Mouse (Mus musculus): Measurements from ENCODE around the gene Qrfp. TPM values are rescaled to one million over a fixed set of nuclear protein-coding genes. Genes with fewer than 3 reads are reported as not detected.

Gene Qrfp
- polyA plus RNA-seq, 1 experiment = 1.5 TPM

- Histone ChIP-seq H3K4me2 (ENCODE audit: low read depth) (no peak overlapping the region), H3K4me3 (no peak overlapping the region), H3ac (ENCODE audit: control insufficient read depth, insufficient read length) (no peak overlapping the region), H3K79me2 (ENCODE audit: control insufficient read depth, insufficient read depth) (no peaks in the 10 kb centered on the region), H3K27me3 (ENCODE audit: control insufficient read depth, insufficient read depth, insufficient read length) (no peaks in the 10 kb centered on the region), H3K36me3 (ENCODE audit: control insufficient read depth, insufficient read depth) (no peaks in the 10 kb centered on the region)
- TF ChIP-seq MYOD1 (IDR thresholded peaks at IDR 0.05; ENCODE audit: control insufficient read depth in 1 of 3, insufficient read length in 2 of 3, low read depth in 2 of 3) = no peak
- no peak for TF ChIP-seq TCF3 (IDR thresholded peaks at IDR 0.05; ENCODE audit: insufficient read length, low read depth)
- no peak for TF ChIP-seq TCF12 (IDR thresholded peaks at IDR 0.05; ENCODE audit: insufficient read depth, poor library complexity, severe bottlenecking)
- no peak for TF ChIP-seq POLR2A (IDR thresholded peaks at IDR 0.05; ENCODE audit: insufficient read length, low read depth)
- no peak for TF ChIP-seq CEBPB (IDR thresholded peaks at IDR 0.05; ENCODE audit: insufficient read depth, poor library complexity, severe bottlenecking)
- no peak for TF ChIP-seq MYOG (IDR thresholded peaks at IDR 0.05; ENCODE audit: control insufficient read depth in 1 of 3, insufficient read depth in 1 of 3, insufficient read length in 2 of 3, low read depth in 2 of 3)
- TF ChIP-seq POLR2AphosphoS2 (IDR thresholded peaks at IDR 0.05; ENCODE audit: insufficient read length, low read depth) = no peak
- no peak for TF ChIP-seq REST (IDR thresholded peaks at IDR 0.05; ENCODE audit: insufficient read depth, insufficient read length)
- no peak for TF ChIP-seq USF1 (IDR thresholded peaks at IDR 0.05; ENCODE audit: low read depth)
- no peak for TF ChIP-seq SRF (IDR thresholded peaks at IDR 0.05; ENCODE audit: control insufficient read depth, insufficient read length, low read depth)
- no peak for TF ChIP-seq MAX (IDR thresholded peaks at IDR 0.05; ENCODE audit: low read depth)
- TF ChIP-seq E2F4 (IDR thresholded peaks at IDR 0.05; ENCODE audit: insufficient read depth) = no peak
Measured at GRCm38 (mm10) chr2:31815367-31815766, 5.0 kb upstream of the Qrfp start.

DNA sequence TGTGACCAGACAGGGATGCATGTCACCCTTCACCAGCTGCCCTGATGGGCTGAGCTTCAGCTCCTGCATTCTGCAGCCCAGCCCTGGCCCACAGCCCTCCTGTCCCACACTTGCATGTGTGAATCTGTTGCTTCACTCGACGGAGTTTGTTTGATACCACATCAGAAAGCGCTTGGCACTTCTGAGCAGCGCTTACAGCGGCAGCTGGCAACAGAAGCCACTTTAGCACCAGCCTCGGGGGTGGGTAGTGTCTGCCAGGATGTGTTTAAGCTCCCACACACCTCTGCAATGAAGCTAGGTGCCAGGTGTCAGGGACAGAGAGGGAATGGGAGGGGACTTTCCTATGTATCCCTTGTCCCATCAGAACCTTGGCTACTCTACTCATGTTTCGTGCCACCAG is 4.3 kb upstream of the Qrfp start:
- TF ChIP-seq TCF3 (IDR thresholded peaks at IDR 0.05; ENCODE audit: insufficient read length, low read depth) (no peak), CEBPB (IDR thresholded peaks at IDR 0.05; ENCODE audit: insufficient read depth, poor library complexity, severe bottlenecking) (no peak), MYOG (IDR thresholded peaks at IDR 0.05; ENCODE audit: control insufficient read depth in 1 of 3, insufficient read depth in 1 of 3, insufficient read length in 2 of 3, low read depth in 2 of 3) (no peak), SRF (IDR thresholded peaks at IDR 0.05; ENCODE audit: control insufficient read depth, insufficient read length, low read depth) (no peak)
- no peak overlapping the region for H3ac ChIP-seq (ENCODE audit: control insufficient read depth, insufficient read length)
- no peak overlapping the region for H3K4me2 ChIP-seq (ENCODE audit: low read depth)
- H3K79me2 ChIP-seq (ENCODE audit: control insufficient read depth, insufficient read depth) = no peaks in the 10 kb centered on the region
- H3K36me3 ChIP-seq (ENCODE audit: control insufficient read depth, insufficient read depth) = no peaks in the 10 kb centered on the region
- H3K4me3 ChIP-seq = no peak overlapping the region
- no peaks in the 10 kb centered on the region for H3K27me3 ChIP-seq (ENCODE audit: control insufficient read depth, insufficient read depth, insufficient read length)

- H3K27me3 ChIP-seq (ENCODE audit: control insufficient read depth, insufficient read depth, insufficient read length) = no peaks in the 10 kb centered on the region
- TF ChIP-seq POLR2AphosphoS2 (IDR thresholded peaks at IDR 0.05; ENCODE audit: insufficient read length, low read depth) = no peak
- no peak for TF ChIP-seq TCF3 (IDR thresholded peaks at IDR 0.05; ENCODE audit: insufficient read length, low read depth)
- TF ChIP-seq CEBPB (IDR thresholded peaks at IDR 0.05; ENCODE audit: insufficient read depth, poor library complexity, severe bottlenecking) = no peak
- TF ChIP-seq E2F4 (IDR thresholded peaks at IDR 0.05; ENCODE audit: insufficient read depth) = no peak
- no peak for TF ChIP-seq USF1 (IDR thresholded peaks at IDR 0.05; ENCODE audit: low read depth)
- no peak for TF ChIP-seq SRF (IDR thresholded peaks at IDR 0.05; ENCODE audit: control insufficient read depth, insufficient read length, low read depth)
- TF ChIP-seq REST (IDR thresholded peaks at IDR 0.05; ENCODE audit: insufficient read depth, insufficient read length) = no peak
- TF ChIP-seq MYOG (IDR thresholded peaks at IDR 0.05; ENCODE audit: control insufficient read depth in 1 of 3, insufficient read depth in 1 of 3, insufficient read length in 2 of 3, low read depth in 2 of 3) = no peak
- no peak for TF ChIP-seq TCF12 (IDR thresholded peaks at IDR 0.05; ENCODE audit: insufficient read depth, poor library complexity, severe bottlenecking)
- TF ChIP-seq MYOD1 (IDR thresholded peaks at IDR 0.05; ENCODE audit: control insufficient read depth in 1 of 3, insufficient read length in 2 of 3, low read depth in 2 of 3) = no peak
- no peak for TF ChIP-seq POLR2A (IDR thresholded peaks at IDR 0.05; ENCODE audit: insufficient read length, low read depth)
- TF ChIP-seq MAX (IDR thresholded peaks at IDR 0.05; ENCODE audit: low read depth) = no peak
- no peak overlapping the region for H3ac ChIP-seq (ENCODE audit: control insufficient read depth, insufficient read length)
- H3K36me3 ChIP-seq (ENCODE audit: control insufficient read depth, insufficient read depth) = no peaks in the 10 kb centered on the region
- no peak overlapping the region for H3K4me3 ChIP-seq
- H3K79me2 ChIP-seq (ENCODE audit: control insufficient read depth, insufficient read depth) = no peaks in the 10 kb centered on the region
- H3K4me2 ChIP-seq (ENCODE audit: low read depth) = no peak overlapping the region
Measured at GRCm38 (mm10) chr2:31813641-31814040, 3.3 kb upstream of the Qrfp start.

- TF ChIP-seq REST (IDR thresholded peaks at IDR 0.05; ENCODE audit: insufficient read depth, insufficient read length) = no peak
- TF ChIP-seq MYOD1 (IDR thresholded peaks at IDR 0.05; ENCODE audit: control insufficient read depth in 1 of 3, insufficient read length in 2 of 3, low read depth in 2 of 3) = peak in 2 of 3 experiments; percentile 16 to 88
- TF ChIP-seq MYOG (IDR thresholded peaks at IDR 0.05; ENCODE audit: control insufficient read depth in 1 of 3, insufficient read depth in 1 of 3, insufficient read length in 2 of 3, low read depth in 2 of 3) = peak in 2 of 3 experiments; percentile 30 to 76
- H3K4me3 ChIP-seq = peak overlapping the region; percentile 25
Measured at GRCm38 (mm10) chr2:31811086-31811958, 942 bp upstream of the Qrfp start.

GRCm38 (mm10) chr2:31809358-31809740 is 1.0 kb downstream of the Qrfp start:
- Histone ChIP-seq H3K36me3 (ENCODE audit: control insufficient read depth, insufficient read depth) (no peaks in the 10 kb centered on the region), H3K79me2 (ENCODE audit: control insufficient read depth, insufficient read depth) (no peaks in the 10 kb centered on the region), H3ac (ENCODE audit: control insufficient read depth, insufficient read length) (no peak overlapping the region), H3K4me2 (ENCODE audit: low read depth) (peak overlapping the region; percentile 68), H3K27me3 (ENCODE audit: control insufficient read depth, insufficient read depth, insufficient read length) (no peaks in the 10 kb centered on the region), H3K4me3 (peak overlapping the region; percentile 25)
- TF ChIP-seq TCF3 (IDR thresholded peaks at IDR 0.05; ENCODE audit: insufficient read length, low read depth) (no peak), MYOG (IDR thresholded peaks at IDR 0.05; ENCODE audit: control insufficient read depth in 1 of 3, insufficient read depth in 1 of 3, insufficient read length in 2 of 3, low read depth in 2 of 3) (no peak), REST (IDR thresholded peaks at IDR 0.05; ENCODE audit: insufficient read depth, insufficient read length) (no peak)

More at GRCm38 (mm10) chr2:31811086-31811958, 942 bp upstream of the Qrfp start:
- Histone ChIP-seq H3K79me2 (ENCODE audit: control insufficient read depth, insufficient read depth) (no peaks in the 10 kb centered on the region), H3K36me3 (ENCODE audit: control insufficient read depth, insufficient read depth) (no peaks in the 10 kb centered on the region), H3K4me2 (ENCODE audit: low read depth) (peak overlapping the region; percentile 68), H3K27me3 (ENCODE audit: control insufficient read depth, insufficient read depth, insufficient read length) (no peaks in the 10 kb centered on the region), H3ac (ENCODE audit: control insufficient read depth, insufficient read length) (no peak overlapping the region)

Measured in myocyte (in vitro differentiated cells).